Mouse (Mus musculus): ENCODE data around the gene Parg. TPM values are rescaled to one million over a fixed set of nuclear protein-coding genes. Genes with fewer than 3 reads are reported as not detected.
"Not testable (repeated sequence)": the region's sequence is repeated elsewhere in the genome, so short reads cannot be mapped to it uniquely, and the experiment has no call there.

Gene Parg
- polyA plus RNA-seq, 1 experiment, result 16.5 TPM

- 44% methylated on average over 1 of the region's 1 CpGs for WGBS
- Histone ChIP-seq H3K4me3 (replicated peaks; ENCODE audit: insufficient read depth, low read depth, low read length) (no peak overlapping the region), H3K27ac (ENCODE audit: insufficient read depth, low read length) (no peak overlapping the region), H3K4me1 (ENCODE audit: control insufficient read depth, insufficient read depth, low read length) (no peaks in the 10 kb centered on the region; the same call in 1 of the 2 replicates), H3K27me3 (ENCODE audit: control insufficient read depth, insufficient read depth, low read length) (no peaks in the 10 kb centered on the region)
- TF ChIP-seq POLR2A (IDR thresholded peaks at IDR 0.05; ENCODE audit: borderline replicate concordance, insufficient read depth, low read length) (no peak), CTCF (IDR thresholded peaks at IDR 0.05; ENCODE audit: borderline replicate concordance, insufficient read depth, low read depth, low read length) (no peak)
- no peak for DNase-seq
These were observed 34.9 kb upstream of the Parg start for GRCm38 (mm10) chr14:32166840-32167239.

- Histone ChIP-seq H3K4me1 (ENCODE audit: control insufficient read depth, insufficient read depth, low read length) (no peaks in the 10 kb centered on the region; the same call in 1 of the 2 replicates), H3K4me3 (replicated peaks; ENCODE audit: insufficient read depth, low read depth, low read length) (no peak overlapping the region), H3K27ac (ENCODE audit: insufficient read depth, low read length) (no peak overlapping the region), H3K27me3 (ENCODE audit: control insufficient read depth, insufficient read depth, low read length) (no peaks in the 10 kb centered on the region)
- no peak for DNase-seq
- no peak for TF ChIP-seq CTCF (IDR thresholded peaks at IDR 0.05; ENCODE audit: borderline replicate concordance, insufficient read depth, low read depth, low read length)
- TF ChIP-seq POLR2A (IDR thresholded peaks at IDR 0.05; ENCODE audit: borderline replicate concordance, insufficient read depth, low read length), result no peak
- WGBS, result 94% methylated on average over 5 of the region's 5 CpGs
These were observed 34.4 kb upstream of the Parg start for GRCm38 (mm10) chr14:32167326-32167725.

- WGBS, result 76% methylated on average over 3 of the region's 3 CpGs
- Histone ChIP-seq H3K27ac (ENCODE audit: insufficient read depth, low read length) (no peak overlapping the region), H3K27me3 (ENCODE audit: control insufficient read depth, insufficient read depth, low read length) (no peaks in the 10 kb centered on the region), H3K4me1 (ENCODE audit: control insufficient read depth, insufficient read depth, low read length) (no peaks in the 10 kb centered on the region; the same call in 1 of the 2 replicates), H3K4me3 (replicated peaks; ENCODE audit: insufficient read depth, low read depth, low read length) (no peak overlapping the region)
- no peak for DNase-seq
- TF ChIP-seq POLR2A (IDR thresholded peaks at IDR 0.05; ENCODE audit: borderline replicate concordance, insufficient read depth, low read length), result no peak
- no peak for TF ChIP-seq CTCF (IDR thresholded peaks at IDR 0.05; ENCODE audit: borderline replicate concordance, insufficient read depth, low read depth, low read length)
These were observed 33.0 kb upstream of the Parg start for GRCm38 (mm10) chr14:32168653-32169231.

GRCm38 (mm10) chr14:32170137-32170536 is 31.6 kb upstream of the Parg start:
- H3K4me3 ChIP-seq (replicated peaks; ENCODE audit: insufficient read depth, low read depth, low read length), result no peak overlapping the region
- H3K27ac ChIP-seq (ENCODE audit: insufficient read depth, low read length), result no peak overlapping the region
- 73% methylated on average over 4 of the region's 4 CpGs for WGBS
- DNase-seq, result no peak
- H3K27me3 ChIP-seq (ENCODE audit: control insufficient read depth, insufficient read depth, low read length), result no peaks in the 10 kb centered on the region
- H3K4me1 ChIP-seq (ENCODE audit: control insufficient read depth, insufficient read depth, low read length), result no peaks in the 10 kb centered on the region; the same call in 1 of the 2 replicates
- no peak for TF ChIP-seq POLR2A (IDR thresholded peaks at IDR 0.05; ENCODE audit: borderline replicate concordance, insufficient read depth, low read length)
- TF ChIP-seq CTCF (IDR thresholded peaks at IDR 0.05; ENCODE audit: borderline replicate concordance, insufficient read depth, low read depth, low read length), result no peak

- H3K4me3 ChIP-seq (replicated peaks; ENCODE audit: insufficient read depth, low read depth, low read length), result no peak overlapping the region
- no peak for DNase-seq
These were observed 26.4 kb upstream of the Parg start for GRCm38 (mm10) chr14:32175310-32175709.

GRCm38 (mm10) chr14:32176590-32176989 is 25.2 kb upstream of the Parg start:
- WGBS, result 78% methylated on average over 5 of the region's 5 CpGs
- H3K27me3 ChIP-seq (ENCODE audit: control insufficient read depth, insufficient read depth, low read length); H3K27ac ChIP-seq (ENCODE audit: insufficient read depth, low read length); H3K4me3 ChIP-seq (replicated peaks; ENCODE audit: insufficient read depth, low read depth, low read length); H3K4me1 ChIP-seq (ENCODE audit: control insufficient read depth, insufficient read depth, low read length); DNase-seq: not testable (repeated sequence)

More at GRCm38 (mm10) chr14:32175310-32175709, 26.4 kb upstream of the Parg start:
- no peak overlapping the region for H3K27ac ChIP-seq (ENCODE audit: insufficient read depth, low read length)
- H3K27me3 ChIP-seq (ENCODE audit: control insufficient read depth, insufficient read depth, low read length), result no peaks in the 10 kb centered on the region
- no peaks in the 10 kb centered on the region for H3K4me1 ChIP-seq (ENCODE audit: control insufficient read depth, insufficient read depth, low read length)
- no peak for TF ChIP-seq CTCF (IDR thresholded peaks at IDR 0.05; ENCODE audit: borderline replicate concordance, insufficient read depth, low read depth, low read length)
- no peak for TF ChIP-seq POLR2A (IDR thresholded peaks at IDR 0.05; ENCODE audit: borderline replicate concordance, insufficient read depth, low read length)
- 90% methylated on average over 2 of the region's 2 CpGs for WGBS

GRCm38 (mm10) chr14:32179393-32180195 is 22.2 kb upstream of the Parg start:
- no peak overlapping the region for H3K4me3 ChIP-seq (replicated peaks; ENCODE audit: insufficient read depth, low read depth, low read length)
- no peaks in the 10 kb centered on the region for H3K4me1 ChIP-seq (ENCODE audit: control insufficient read depth, insufficient read depth, low read length)
- H3K27ac ChIP-seq (ENCODE audit: insufficient read depth, low read length), result no peak overlapping the region
- DNase-seq, result no peak
- 93% methylated on average over 10 of the region's 10 CpGs for WGBS
- TF ChIP-seq POLR2A (IDR thresholded peaks at IDR 0.05; ENCODE audit: borderline replicate concordance, insufficient read depth, low read length) (no peak), CTCF (IDR thresholded peaks at IDR 0.05; ENCODE audit: borderline replicate concordance, insufficient read depth, low read depth, low read length) (no peak)
- H3K27me3 ChIP-seq (ENCODE audit: control insufficient read depth, insufficient read depth, low read length), result no peaks in the 10 kb centered on the region

GRCm38 (mm10) chr14:32180861-32181260 is 20.9 kb upstream of the Parg start:
- H3K27me3 ChIP-seq (ENCODE audit: control insufficient read depth, insufficient read depth, low read length), result no peaks in the 10 kb centered on the region
- 86% methylated on average over 6 of the region's 6 CpGs for WGBS
- no peak overlapping the region for H3K27ac ChIP-seq (ENCODE audit: insufficient read depth, low read length)
- no peak for DNase-seq
- no peak overlapping the region for H3K4me3 ChIP-seq (replicated peaks; ENCODE audit: insufficient read depth, low read depth, low read length)
- TF ChIP-seq POLR2A (IDR thresholded peaks at IDR 0.05; ENCODE audit: borderline replicate concordance, insufficient read depth, low read length), result no peak
- TF ChIP-seq CTCF (IDR thresholded peaks at IDR 0.05; ENCODE audit: borderline replicate concordance, insufficient read depth, low read depth, low read length), result no peak
- no peaks in the 10 kb centered on the region for H3K4me1 ChIP-seq (ENCODE audit: control insufficient read depth, insufficient read depth, low read length)
